Mouse (Mus musculus) G1E-ER4 (cell line): Measurements from ENCODE around the gene Rnf181. TPM values are rescaled to one million over a fixed set of nuclear protein-coding genes. Genes with fewer than 3 reads are reported as not detected.

ENCODE experiments used
- GATA1 ChIP-seq: IDR thresholded peaks from one replicate; pipeline ENCODE4 v1.8.0; 2012; ENCODE audit warnings: low read length, inconsistent platforms
- polyA plus RNA-seq: library from polyadenylated mRNA; stranded (reverse); fragments of >175 nt; gene quantifications from 2 replicates; pipeline ENCODE4 v1.2.3, GENCODE M21; 2012

The Rnf181 gene
- polyA plus RNA-seq, 1 experiment: 99.4 TPM

- TF ChIP-seq GATA1: no peak
Observed at GRCm38 (mm10) chr6:72326274-72326673, 40.5 kb downstream of the Rnf181 start.

DNA sequence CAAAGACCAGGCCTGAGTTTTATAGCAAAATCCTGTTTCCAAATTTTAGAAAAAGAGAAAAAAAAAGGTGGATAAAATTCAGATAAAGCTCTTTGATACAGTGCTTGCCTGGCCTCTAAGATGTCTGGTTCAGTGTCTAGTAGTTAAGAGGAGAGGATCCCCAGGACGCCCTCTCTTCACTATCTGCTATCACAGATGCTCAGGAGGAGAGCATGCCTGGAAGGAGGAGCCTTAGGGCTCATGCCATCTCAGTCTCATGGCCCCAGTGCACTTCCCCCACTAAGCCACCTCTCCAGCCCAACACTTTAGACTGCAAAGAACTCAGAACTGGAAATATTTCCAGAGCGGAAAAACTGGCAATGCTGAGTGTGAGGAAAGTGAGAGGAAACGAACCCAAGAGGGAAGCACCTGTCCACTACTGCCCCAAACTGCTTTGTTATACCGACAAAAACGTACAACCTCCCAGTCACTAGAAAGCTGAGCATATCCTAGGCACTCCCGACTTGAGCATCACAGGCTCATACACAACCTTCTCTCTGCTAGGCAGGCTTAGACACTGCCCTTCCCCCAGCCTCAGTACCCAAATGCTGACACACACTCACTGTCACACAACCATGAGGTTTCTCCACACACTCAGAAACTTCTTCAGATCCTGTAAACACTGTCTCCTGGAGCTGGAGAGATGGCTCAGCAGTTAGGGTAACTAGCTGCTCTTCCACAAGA lies 42.8 kb downstream of the Rnf181 start:
- TF ChIP-seq GATA1: no peak

DNA sequence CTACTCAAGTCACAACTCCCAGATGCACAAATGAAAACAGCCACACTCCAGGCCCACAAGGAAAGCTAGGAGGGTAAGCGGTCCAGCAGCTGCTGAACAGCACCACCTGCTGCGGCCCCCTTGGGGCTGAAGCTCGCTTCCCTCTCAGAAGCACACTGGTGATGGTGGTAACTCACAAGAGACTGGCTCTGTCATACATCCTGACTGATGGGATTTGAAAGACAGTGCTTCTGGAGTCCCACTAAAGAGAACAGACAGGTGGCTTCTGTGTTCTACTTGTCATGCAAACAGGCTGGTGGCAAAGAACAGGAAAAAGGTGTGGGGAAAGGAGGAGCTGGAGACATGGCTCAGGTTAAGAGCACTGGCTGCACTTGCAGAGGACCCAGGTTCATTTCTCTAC lies 43.8 kb downstream of the Rnf181 start:
- no peak for TF ChIP-seq GATA1

GRCm38 (mm10) chr6:72319019-72319418 lies 47.7 kb downstream of the Rnf181 start:
- TF ChIP-seq GATA1: no peak

GRCm38 (mm10) chr6:72318440-72318839 lies 48.3 kb downstream of the Rnf181 start:
- no peak for TF ChIP-seq GATA1

GRCm38 (mm10) chr6:72316044-72316443 lies 50.7 kb downstream of the Rnf181 start:
- no peak for TF ChIP-seq GATA1

- TF ChIP-seq GATA1: no peak
Observed at GRCm38 (mm10) chr6:72315384-72315783, 51.4 kb downstream of the Rnf181 start.

DNA sequence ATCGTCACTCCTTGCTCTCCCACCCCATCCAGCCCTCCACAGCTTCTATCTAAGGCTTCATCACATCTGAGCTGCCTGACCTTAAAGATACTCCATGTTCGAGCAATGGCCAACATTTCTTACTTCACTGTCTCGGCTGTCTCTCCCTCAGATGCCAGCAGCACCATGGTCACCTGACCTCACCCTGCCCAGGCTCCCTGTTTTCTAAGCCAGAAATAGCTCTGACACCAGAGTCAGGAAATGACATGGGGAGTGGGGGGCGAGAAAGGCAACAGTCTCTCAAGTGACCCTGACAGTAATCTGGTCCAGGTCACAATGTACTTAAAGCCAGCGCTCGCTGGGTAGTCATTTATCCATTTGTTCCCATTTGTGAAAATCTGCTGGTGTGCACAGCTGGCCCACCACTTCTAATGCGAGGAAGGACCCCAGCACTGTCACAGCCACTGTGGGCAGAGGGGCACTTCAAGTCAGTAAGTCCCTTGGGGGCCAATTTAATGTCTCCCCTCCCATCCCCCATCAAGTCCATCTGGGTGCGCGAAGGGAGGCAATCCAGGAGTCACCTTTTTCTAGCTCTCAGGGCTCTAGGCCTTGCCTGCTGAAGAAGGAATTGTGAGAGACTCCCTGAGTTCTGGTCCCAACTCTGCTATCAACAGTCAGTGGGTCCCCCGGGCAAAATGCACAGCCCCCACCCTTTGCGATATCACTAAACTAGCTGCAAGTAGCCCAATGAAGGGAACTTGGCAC lies 53.5 kb downstream of the Rnf181 start:
- no peak for TF ChIP-seq GATA1

DNA sequence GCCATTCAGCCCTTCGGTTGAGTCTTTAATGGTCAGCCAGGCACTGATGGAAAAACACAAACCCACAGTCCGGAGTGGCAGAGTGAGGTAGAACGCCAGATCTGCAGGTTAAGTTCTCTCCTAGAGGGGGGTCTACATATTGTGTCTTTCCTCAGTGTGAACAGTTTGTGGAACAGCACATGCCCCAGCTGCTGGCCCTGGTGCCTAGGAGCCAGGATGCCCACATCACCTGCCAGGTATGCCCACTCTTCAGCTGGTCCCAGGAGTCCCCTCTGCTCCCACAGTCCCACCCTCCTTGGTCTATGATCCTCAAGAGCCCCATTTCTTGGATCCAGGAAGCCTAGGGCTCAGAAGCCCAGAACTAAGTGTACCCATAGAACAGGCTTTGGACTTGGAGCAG lies 54.6 kb downstream of the Rnf181 start:
- TF ChIP-seq GATA1: no peak

Other genes starting within 250 kb of the Rnf181 start
- gene Atoh8, start 131.4 kb downstream of the Rnf181 start, polyA plus RNA-seq: not detected in 2 replicates
- gene Sftpb, start 62.3 kb downstream of the Rnf181 start, polyA plus RNA-seq: not detected in 2 replicates
- gene Usp39, start 21.8 kb downstream of the Rnf181 start, polyA plus RNA-seq: 21.3 and 30.1 TPM in 2 replicates
- gene 0610030E20Rik, start 19.6 kb downstream of the Rnf181 start, polyA plus RNA-seq: 24.1 and 31.5 TPM in 2 replicates
- 2.2 and 3.6 TPM in 2 replicates for gene Tmem150a, start 11.5 kb downstream of the Rnf181 start, polyA plus RNA-seq
- 234 and 278 TPM in 2 replicates for gene Vamp5, start 13.5 kb upstream of the Rnf181 start, polyA plus RNA-seq
- gene Vamp8, start 23.7 kb upstream of the Rnf181 start, polyA plus RNA-seq: 130 and 242 TPM in 2 replicates
- 5.2 and 6.1 TPM in 2 replicates for gene Ggcx, start 47.4 kb upstream of the Rnf181 start, polyA plus RNA-seq
- 29.5 and 99.9 TPM in 2 replicates for gene Mat2a, start 72.6 kb upstream of the Rnf181 start, polyA plus RNA-seq
- 0.06 TPM in 1 of 2 replicates, not detected in the other for gene Sh2d6, start 154.8 kb upstream of the Rnf181 start, polyA plus RNA-seq
- gene Capg, start 177.4 kb upstream of the Rnf181 start, polyA plus RNA-seq: 27.3 and 30.6 TPM in 2 replicates
- gene Elmod3, start 231.5 kb upstream of the Rnf181 start, polyA plus RNA-seq: 18.7 and 20.5 TPM in 2 replicates
- gene Retsat, start 231.5 kb upstream of the Rnf181 start, polyA plus RNA-seq: 6.4 and 33.4 TPM in 2 replicates